ENCODE assay signal across 1 mouse cellular context in the genomic region with DNA sequence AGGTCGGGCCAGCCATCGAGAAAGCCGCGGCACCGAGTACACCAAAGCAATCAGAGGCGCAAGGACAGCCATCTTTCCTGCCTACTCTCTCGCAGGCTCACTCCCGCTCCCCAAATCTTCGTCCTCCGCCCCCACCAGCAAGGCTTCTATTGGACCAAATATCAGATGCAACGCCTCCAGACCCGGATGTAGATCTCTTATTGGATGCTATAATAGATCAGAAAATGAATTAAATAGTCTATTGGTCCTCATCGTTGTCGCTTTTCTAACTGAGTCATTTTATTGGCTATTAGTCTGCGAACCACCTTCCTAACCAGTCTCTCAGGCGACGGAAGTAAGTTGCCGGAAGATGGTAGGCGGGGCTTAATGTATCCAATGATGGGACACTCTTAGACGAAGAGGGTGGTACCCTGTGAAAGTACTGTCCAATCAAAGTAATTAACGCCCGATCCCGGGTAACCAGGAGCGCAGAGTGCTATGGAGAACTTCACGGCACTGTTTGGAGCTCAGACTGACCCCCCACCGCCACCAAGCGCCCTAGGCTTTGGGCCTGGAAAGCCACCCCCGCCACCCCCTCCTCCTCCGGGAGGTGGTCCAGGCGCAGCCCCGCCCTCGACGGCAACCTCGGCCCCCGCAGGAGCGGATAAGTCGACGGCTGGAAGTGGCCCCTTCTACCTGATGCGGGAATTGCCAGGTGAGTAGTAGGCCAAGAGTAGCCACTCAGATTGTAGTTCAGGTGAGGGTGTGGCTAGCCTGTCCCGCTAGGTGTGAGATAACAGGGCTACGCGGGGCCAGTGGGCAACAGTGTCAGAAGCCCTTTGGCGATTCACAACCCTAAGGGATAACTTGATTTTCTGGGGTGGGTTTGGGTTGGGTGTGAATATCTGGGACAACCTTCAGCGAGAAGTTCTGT.
TF ChIP-seq lines count a peak whose summit lies in the region.

A gene (minus strand): TSS at position 74 of the 913 bp plus-strand sequence.
A gene (plus strand): TSS at position 435 of the 913 bp plus-strand sequence.

TF ChIP-seq in MEL, 35 proteins besides CTCF, POLR2A, EP300 and RAD21 (continued from another document):
- no peak for TF ChIP-seq MEF2A (IDR thresholded peaks at IDR 0.05; ENCODE audit: extremely low read depth, insufficient replicate concordance, low read depth, low read length, poor library complexity, severe bottlenecking)
- TF ChIP-seq NELFE (IDR thresholded peaks at IDR 0.05; ENCODE audit: low read depth, low read length) = peak; percentile 66
- no peak for TF ChIP-seq E2F4 (IDR thresholded peaks at IDR 0.05; ENCODE audit: borderline replicate concordance, low read depth, low read length)
- TF ChIP-seq MYB (IDR thresholded peaks at IDR 0.05; ENCODE audit: low read depth, low read length) = no peak
- 0 out of 2 replicates have a peak, but pooled peaks have one; percentile 20 for TF ChIP-seq GATA1 (IDR thresholded peaks at IDR 0.05; ENCODE audit: low read depth, low read length)
- peak; percentile 73; the same call in 1 of the 2 replicates for TF ChIP-seq SIN3A (IDR thresholded peaks at IDR 0.05; ENCODE audit: low read length)
- no peak for TF ChIP-seq GABPA (IDR thresholded peaks at IDR 0.05; ENCODE audit: low read depth, low read length)
- TF ChIP-seq TCF12 (IDR thresholded peaks at IDR 0.05; ENCODE audit: low read depth, low read length) = no peak
- peak; percentile 97 for TF ChIP-seq MAZ (IDR thresholded peaks at IDR 0.05; ENCODE audit: low read depth, low read length)
- no peak for TF ChIP-seq TAL1 (IDR thresholded peaks at IDR 0.05; ENCODE audit: low read length)
- no peak for TF ChIP-seq USF2 (IDR thresholded peaks at IDR 0.05; ENCODE audit: borderline replicate concordance in 1 of 2, insufficient read depth in 1 of 2, low read depth in 1 of 2, low read length in 2 of 2)
- TF ChIP-seq POLR2AphosphoS2 (IDR thresholded peaks at IDR 0.05; ENCODE audit: low read length) = peak; percentile 63; the same call in 1 of the 2 replicates
- TF ChIP-seq ETS1 (IDR thresholded peaks at IDR 0.05; ENCODE audit: low read depth, low read length) = no peak
- no peak for TF ChIP-seq UBTF (IDR thresholded peaks at IDR 0.05; ENCODE audit: borderline replicate concordance, insufficient read depth, low read depth, low read length)
- no peak for TF ChIP-seq MAX (IDR thresholded peaks at IDR 0.05; ENCODE audit: low read length)
- TF ChIP-seq MXI1 (IDR thresholded peaks at IDR 0.05; ENCODE audit: low read depth, low read length) = peak; percentile 54
- peak; percentile 93 for TF ChIP-seq CHD2 (IDR thresholded peaks at IDR 0.05; ENCODE audit: low read length)
- TF ChIP-seq ZNF384 (IDR thresholded peaks at IDR 0.05; ENCODE audit: low read depth, low read length) = no peak
- TF ChIP-seq ZKSCAN1 (IDR thresholded peaks at IDR 0.05; ENCODE audit: low read depth, low read length) = no peak
- peak; percentile 83 for TF ChIP-seq KAT2A (conservative IDR thresholded peaks at IDR 0.05; ENCODE audit: low read depth, low read length)
- TF ChIP-seq TBP (IDR thresholded peaks at IDR 0.05; ENCODE audit: low read depth, low read length) = peak; percentile 16
- peak; percentile 36; the same call in 1 of the 2 replicates for TF ChIP-seq JUND (IDR thresholded peaks at IDR 0.05; ENCODE audit: low read depth, low read length)
- peak; percentile 91 for TF ChIP-seq HCFC1 (IDR thresholded peaks at IDR 0.05; ENCODE audit: low read depth, low read length)
- peak; percentile 84 for TF ChIP-seq ELF1 (IDR thresholded peaks at IDR 0.05; ENCODE audit: low read depth, low read length)
